Mouse (Mus musculus) urinary bladder, postnatal 36 days (tissue): ENCODE measurements at regions not wholly inside any gene's neighbourhood (a gene's known extent, or its start where the extent isn't known, plus 50 kb on each side); places are given as distances from the start of the nearest gene placed in this dataset.

Experiments used
- DNase-seq, 2 experiments: peaks; one replicate each; pipeline ENCODE4 v3.0.0; 2022; ENCODE audit warnings: low spot score in 2 of 2, mixed read lengths in 1 of 2

DNA sequence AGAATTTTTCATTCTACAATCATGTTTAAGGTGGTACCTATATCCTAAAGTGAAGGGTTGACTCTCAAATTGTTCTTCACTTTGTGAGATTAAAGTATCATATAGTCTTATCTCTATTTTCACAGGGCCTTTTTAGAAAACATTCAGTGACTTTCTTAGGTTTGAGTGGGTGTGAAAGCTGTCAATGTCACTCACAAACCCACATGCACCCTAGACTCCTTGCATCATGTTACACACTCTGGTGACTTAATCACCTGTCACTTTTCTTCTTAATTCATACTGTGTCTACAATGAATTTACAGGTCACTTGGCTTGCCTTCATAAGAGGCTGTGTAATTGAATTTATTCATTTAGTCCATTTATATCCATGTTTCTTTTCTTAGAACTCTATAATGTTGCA lies 1026.8 kb upstream of the Alcam start:
- no peak for DNase-seq

- DNase-seq = no peak
These were observed 985.6 kb upstream of the Alcam start for GRCm38 (mm10) chr16:53439511-53439910.

DNA sequence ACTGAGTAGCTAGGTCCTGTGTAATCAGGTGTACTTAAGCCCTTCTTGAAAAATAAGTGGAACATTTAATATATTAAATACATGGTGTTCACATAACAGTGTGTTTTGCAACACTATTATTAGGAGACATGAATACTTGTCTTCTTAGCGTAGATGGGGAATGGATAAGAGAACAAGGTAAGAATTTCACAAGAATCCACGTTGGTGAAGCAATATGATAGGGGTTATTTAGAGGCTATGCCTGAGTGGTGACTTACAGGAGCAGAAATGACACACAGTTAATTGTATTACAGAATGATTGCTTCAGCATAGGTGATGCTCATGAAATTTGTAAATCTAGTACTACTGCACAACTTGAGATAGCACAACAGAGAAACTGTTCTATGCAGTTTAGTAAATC lies 964.5 kb upstream of the Alcam start:
- DNase-seq = no peak

DNA sequence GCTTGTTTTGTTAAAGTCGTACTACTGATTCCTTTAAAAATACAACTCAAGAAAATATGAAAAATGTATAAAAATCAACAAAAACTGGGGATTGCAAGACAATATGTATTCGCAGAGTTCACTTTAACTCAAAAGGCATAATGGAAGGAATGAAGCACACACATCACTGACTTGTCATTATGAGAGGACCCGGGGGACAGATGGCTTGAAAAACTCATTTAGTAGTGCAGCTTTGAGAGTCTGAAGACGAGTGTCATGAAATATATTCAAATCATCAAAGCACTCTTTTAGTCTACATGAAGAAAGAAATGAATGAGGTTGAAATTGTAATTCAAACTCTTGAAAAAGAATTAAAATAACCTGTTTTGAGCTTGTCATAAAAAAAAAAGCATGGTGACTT lies 931.3 kb upstream of the Alcam start:
- no peak for DNase-seq

DNA sequence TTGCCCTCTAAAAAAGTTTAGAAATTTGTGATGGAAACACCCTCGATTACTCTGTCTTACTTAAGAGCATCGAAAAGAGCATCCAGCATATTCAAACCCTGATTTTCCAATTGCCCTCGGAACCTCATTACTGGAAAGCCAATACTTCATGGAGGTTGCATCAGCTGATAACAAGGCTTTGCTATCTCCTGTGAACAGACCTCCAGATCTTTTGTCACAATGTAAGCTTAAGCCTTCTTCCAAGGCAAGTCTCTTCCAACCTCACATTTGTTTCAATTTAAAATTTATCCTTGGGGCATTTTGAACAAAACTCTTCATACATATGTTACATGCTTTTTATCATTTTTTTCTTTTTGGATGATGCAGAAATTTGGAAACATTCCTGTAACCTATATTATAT lies 888.3 kb upstream of the Alcam start:
- no peak for DNase-seq

- DNase-seq = no peak
These were observed 872.5 kb upstream of the Alcam start for GRCm38 (mm10) chr16:53326353-53326752.

DNA sequence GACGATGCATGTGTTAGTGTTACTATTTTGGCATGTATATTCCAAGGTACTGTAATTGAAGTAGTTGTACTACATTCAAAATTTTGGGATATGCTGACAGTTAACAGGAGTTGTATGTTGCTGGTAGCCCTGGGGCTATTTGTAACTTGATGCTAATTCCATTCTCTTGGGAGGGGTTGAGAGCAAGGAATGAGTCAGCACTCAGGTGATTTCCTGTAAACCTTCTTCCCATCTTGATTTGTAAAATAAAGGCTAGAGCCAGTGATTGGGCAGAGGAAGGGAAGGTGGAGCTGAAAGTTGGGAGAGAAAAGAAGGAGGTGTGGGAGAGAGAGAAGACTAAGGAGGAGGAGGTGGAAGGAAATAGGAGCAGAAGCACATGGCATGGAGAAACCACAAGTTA lies 838.2 kb upstream of the Alcam start:
- DNase-seq = no peak

- DNase-seq = no peak
These were observed 828.1 kb upstream of the Alcam start for GRCm38 (mm10) chr16:53282014-53282413.

DNA sequence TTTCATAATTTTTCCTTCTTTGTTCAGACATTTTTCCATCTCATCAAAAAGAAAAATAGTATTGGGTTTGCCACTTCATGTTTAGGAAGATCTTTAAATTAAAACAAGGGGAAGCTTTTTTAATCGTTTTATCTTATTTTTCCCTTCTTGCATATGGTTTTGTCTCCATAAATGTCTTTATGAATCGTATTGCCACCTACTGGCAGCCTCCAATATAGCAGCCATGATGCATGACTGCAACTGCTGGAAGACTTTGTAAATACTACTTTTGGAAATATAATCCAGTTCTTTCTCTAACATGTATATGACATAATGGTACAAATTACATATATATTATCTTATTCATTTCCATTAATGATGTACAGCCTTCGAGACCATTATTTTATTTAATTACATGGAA lies 812.2 kb upstream of the Alcam start:
- DNase-seq = peak; percentile 51 to 57

DNA sequence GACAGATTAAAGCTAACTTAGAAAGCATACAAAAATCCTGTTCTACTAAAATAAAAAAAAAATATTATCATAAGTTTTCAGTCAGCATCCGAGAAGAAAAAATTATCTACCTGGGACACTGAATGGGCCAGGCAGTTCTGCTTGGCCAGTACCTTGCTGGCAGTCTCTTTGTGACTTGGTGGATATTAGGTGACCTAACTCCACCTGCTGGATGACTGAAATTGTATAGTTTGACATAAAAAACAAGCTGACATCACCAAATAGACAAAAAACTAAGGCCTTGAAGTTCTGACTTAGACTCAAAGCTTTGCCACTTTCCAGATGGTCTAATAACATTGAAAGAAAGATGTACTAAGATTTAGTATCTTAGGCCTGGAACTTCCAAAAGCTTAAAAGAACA lies 791.5 kb upstream of the Alcam start:
- no peak for DNase-seq

DNA sequence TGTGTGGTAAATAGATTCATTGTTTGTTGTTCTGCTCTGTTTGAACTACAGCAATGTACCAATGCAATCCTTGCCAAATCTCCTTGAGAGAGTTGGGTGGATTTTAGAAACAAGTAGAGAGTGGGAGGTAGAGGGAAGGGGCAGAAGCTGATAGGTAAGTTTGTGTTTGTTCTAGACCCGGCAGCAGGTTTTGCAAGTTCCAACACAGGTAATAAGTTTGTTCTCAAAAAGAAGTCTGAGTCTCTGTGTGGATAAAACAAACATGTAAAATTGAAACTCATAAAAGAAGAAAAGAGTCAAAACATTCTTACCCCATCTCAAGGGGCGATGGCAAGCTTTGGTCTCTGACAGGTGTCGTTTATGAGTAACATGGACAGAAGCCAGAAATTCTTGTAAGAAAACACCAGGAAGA lies 788.3 kb upstream of the Alcam start:
- DNase-seq = peak; percentile 9 to 10

DNA sequence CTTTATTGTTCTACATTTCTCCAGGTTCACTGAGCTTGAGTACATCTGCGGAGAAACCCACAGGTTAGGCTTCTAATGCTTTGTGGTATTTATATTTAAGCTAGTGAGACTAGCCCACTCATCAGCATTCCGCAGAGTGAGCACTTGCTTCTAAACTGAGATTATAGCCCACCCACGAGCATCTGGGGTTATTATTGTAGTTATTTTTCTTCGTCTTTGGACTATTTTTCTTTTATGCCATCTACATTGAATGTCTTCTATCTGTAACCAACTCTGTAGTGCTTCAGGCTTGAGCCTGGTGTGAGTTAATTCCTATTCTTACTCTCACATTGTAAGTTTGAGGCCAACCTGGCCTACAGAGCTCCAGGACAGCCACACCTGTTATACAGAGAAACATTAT lies 765.0 kb upstream of the Alcam start:
- DNase-seq = no peak

- no peak for DNase-seq
These were observed 747.6 kb upstream of the Alcam start for GRCm38 (mm10) chr16:53201449-53201848.

DNA sequence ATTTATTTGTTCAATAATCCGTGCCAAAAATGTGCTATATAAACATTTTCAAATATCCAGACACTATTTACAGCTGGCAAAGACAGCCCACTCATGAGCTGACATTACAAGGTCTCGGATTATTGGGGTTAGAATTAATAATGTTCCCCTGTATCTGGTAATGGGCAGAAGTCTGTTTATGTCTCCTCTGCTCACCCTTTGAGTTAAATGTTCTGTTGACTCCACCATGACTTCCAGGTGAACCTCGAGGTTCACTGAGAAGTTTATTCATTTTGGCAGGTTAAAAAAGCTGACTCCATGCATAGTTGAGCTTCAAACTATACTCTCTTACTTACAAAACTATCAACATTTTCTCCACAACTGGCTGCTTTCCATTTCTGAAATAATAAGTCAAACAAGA lies 732.6 kb upstream of the Alcam start:
- no peak for DNase-seq

- DNase-seq = no peak
These were observed 702.5 kb upstream of the Alcam start for GRCm38 (mm10) chr16:53156352-53156751.

DNA sequence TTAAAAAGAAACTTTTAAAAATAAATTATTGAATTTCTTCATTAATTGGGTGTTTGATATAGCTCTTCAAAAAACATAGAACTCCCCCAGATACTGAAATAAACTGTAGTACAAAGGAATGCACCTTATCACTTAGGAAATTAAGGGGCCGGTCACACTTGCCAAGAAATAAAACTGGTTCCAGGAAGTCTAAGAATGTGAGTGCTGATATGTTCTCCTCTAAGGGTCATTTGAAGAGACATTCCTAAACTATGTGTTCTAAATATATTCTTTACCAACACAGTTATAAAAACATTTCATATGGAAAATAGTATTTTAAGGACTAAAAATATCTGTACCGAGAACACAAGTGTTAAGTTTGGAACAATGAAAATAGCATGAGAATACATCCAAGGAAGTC lies 676.8 kb upstream of the Alcam start:
- DNase-seq = no peak

DNA sequence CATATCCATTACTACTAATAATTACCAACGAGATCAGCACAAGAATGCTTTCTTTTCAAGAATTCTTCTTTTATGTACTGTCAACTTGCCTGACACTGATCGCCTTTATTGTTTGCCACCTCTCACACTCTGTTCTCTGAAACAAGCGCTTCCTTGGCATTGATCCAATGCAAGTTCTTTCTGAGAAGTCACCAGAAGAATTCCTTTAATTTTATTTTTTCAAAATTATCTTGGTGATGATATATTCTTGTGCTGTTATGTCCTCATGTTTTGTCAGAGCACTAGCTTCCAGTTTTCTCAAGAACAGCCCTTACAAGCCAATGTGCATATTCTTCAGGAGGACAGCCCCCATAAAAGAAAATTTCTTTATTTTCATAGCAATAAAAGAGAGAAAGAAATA lies 654.9 kb upstream of the Alcam start:
- DNase-seq = no peak

GRCm38 (mm10) chr16:53095396-53095929 lies 641.6 kb upstream of the Alcam start:
- no peak for DNase-seq

DNA sequence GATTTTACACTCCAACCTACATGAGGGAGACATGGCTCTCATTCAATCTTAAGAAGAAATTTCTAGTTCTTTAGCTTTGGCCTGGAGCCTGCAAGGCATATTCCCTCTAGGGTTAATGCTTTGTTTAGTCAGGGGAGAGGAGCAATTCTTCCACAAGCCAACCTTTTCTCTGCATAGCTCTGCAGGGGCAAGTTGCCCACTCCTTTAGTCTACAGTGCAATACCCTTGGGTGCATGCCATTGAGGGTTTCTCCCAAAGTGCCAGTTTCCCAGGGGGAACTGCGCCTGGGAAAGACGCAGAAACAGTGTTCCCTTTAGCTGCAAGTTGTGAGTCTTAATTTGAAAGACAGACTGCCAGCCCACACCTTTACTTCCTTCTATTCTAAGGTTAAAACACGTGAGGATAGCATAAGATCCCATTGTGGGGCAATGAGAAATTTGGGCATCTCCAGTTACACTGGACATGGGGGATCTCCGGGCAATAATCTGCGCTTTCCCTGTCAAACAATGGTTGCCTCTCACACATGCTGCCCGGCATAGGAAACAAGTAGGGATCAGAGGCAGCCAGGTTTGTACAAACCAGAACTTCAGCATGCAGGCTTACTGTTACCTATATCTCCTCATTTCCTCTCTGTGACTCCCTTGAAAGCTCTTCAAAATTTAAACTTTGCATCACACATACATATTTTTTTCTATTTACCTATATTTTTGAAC lies 620.1 kb upstream of the Alcam start:
- no peak for DNase-seq

- no peak for DNase-seq
These were observed 618.2 kb upstream of the Alcam start for GRCm38 (mm10) chr16:53071887-53072682.

- DNase-seq = no peak
These were observed 610.3 kb upstream of the Alcam start for GRCm38 (mm10) chr16:53064151-53064550.

- DNase-seq = no peak
These were observed 609.2 kb upstream of the Alcam start for GRCm38 (mm10) chr16:53063061-53063460.

GRCm38 (mm10) chr16:53026056-53026455 lies 572.2 kb upstream of the Alcam start:
- no peak for DNase-seq
